Mouse (Mus musculus) CH12F3 (cell line): ENCODE results near the gene Nfkbib.

Source experiments
- in situ Hi-C: fragments of 300-500 bp; cut with MboI; formaldehyde crosslinking; loops from 2 replicates; pipeline ENCODE4 v1.14.3; 2020; ENCODE audit warnings: low sequenced_read_pairs

Nfkbib gene

GRCm38 (mm10) chr7:28770309-28770708, 3.0 kb upstream of the Nfkbib start:
- in situ Hi-C loops, result no loop called here

GRCm38 (mm10) chr7:28769414-28769958, 2.2 kb upstream of the Nfkbib start:
- in situ Hi-C loops, result no loop called here

GRCm38 (mm10) chr7:28766910-28767309, 402 bp downstream of the Nfkbib start:
- in situ Hi-C loops, result no loop called here

GRCm38 (mm10) chr7:28766173-28766879, 986 bp downstream of the Nfkbib start, which contains the start of gene Sirt2:
Gene Sirt2, plus strand, starts transcription at chr7:28766735.
- in situ Hi-C loops, result no loop called here

- in situ Hi-C loops, result no loop called here
Measured at GRCm38 (mm10) chr7:28765211-28765610, 2.1 kb downstream of the Nfkbib start.

- in situ Hi-C loops, result no loop called here
Measured at GRCm38 (mm10) chr7:28761907-28762306, 5.4 kb downstream of the Nfkbib start.

- in situ Hi-C loops, result no loop called here
Measured at GRCm38 (mm10) chr7:28758623-28759022, 8.7 kb downstream of the Nfkbib start.

GRCm38 (mm10) chr7:28756079-28756478, 11.2 kb downstream of the Nfkbib start, which contains the start of gene Ccer2:
Gene Ccer2, plus strand, starts transcription at chr7:28756174.
- in situ Hi-C loops, result no loop called here

GRCm38 (mm10) chr7:28749935-28750334, 17.4 kb downstream of the Nfkbib start:
- in situ Hi-C loops, result no loop called here

- in situ Hi-C loops, result no loop called here
Measured at GRCm38 (mm10) chr7:28741709-28742438, 25.4 kb downstream of the Nfkbib start, which contains the start of the genes Mrps12 and Sars2. Gene Mrps12, minus strand, starts transcription at chr7:28741820. Gene Sars2, plus strand, starts transcription at chr7:28741992.

- in situ Hi-C loops, result no loop called here
Measured at GRCm38 (mm10) chr7:28741368-28741708, 26.0 kb downstream of the Nfkbib start.

GRCm38 (mm10) chr7:28740949-28741348, 26.4 kb downstream of the Nfkbib start:
- in situ Hi-C loops, result no loop called here

GRCm38 (mm10) chr7:28739829-28740228, 27.5 kb downstream of the Nfkbib start:
- in situ Hi-C loops, result no loop called here

GRCm38 (mm10) chr7:28735701-28736100, 31.6 kb downstream of the Nfkbib start:
- in situ Hi-C loops, result no loop called here

- in situ Hi-C loops, result no loop called here
Measured at GRCm38 (mm10) chr7:28733211-28733610, 34.1 kb downstream of the Nfkbib start.

- in situ Hi-C loops, result no loop called here
Measured at GRCm38 (mm10) chr7:28732341-28733142, 34.8 kb downstream of the Nfkbib start.

- in situ Hi-C loops, result no loop called here
Measured at GRCm38 (mm10) chr7:28727649-28728340, 39.5 kb downstream of the Nfkbib start.

GRCm38 (mm10) chr7:28726600-28726999, 40.7 kb downstream of the Nfkbib start:
- in situ Hi-C loops, result no loop called here

GRCm38 (mm10) chr7:28724613-28725012, 42.7 kb downstream of the Nfkbib start:
- in situ Hi-C loops, result no loop called here

- in situ Hi-C loops, result no loop called here
Measured at GRCm38 (mm10) chr7:28722079-28722478, 45.2 kb downstream of the Nfkbib start.
